Mouse (Mus musculus) bone marrow, adult 2 months (tissue): ENCODE results near the gene Mgat5. TPM values are rescaled to one million over a fixed set of nuclear protein-coding genes. Genes with fewer than 3 reads are reported as not detected.

Experiments
- H3K27ac ChIP-seq: fragments of 200-500 bp; 2 replicates; pipeline ENCODE4 v1.5.1; 2012; ENCODE audit warnings: low read depth, mild to moderate bottlenecking, control low read depth, inconsistent platforms, low read length; ENCODE audit not compliant: control insufficient read depth, poor library complexity, insufficient read depth
- H3K4me1 ChIP-seq: fragments of 200-500 bp; 2 replicates; pipeline ENCODE4 v1.6.1; 2011; ENCODE audit warnings: low read length; ENCODE audit not compliant: control insufficient read depth, insufficient read depth
- H3K4me3 ChIP-seq: fragments of 200-500 bp; replicated peaks from 2 replicates; pipeline ENCODE3; 2011; ENCODE audit warnings: mild to moderate bottlenecking, low read depth, low read length, control low read depth; ENCODE audit not compliant: control insufficient read depth
- CTCF ChIP-seq: fragments of 200-500 bp; IDR thresholded peaks from 2 replicates; pipeline ENCODE4 v1.5.1; 2011; ENCODE audit warnings: low read length, control low read depth; ENCODE audit not compliant: control insufficient read depth, insufficient read depth
- POLR2A ChIP-seq: fragments of 200-500 bp; IDR thresholded peaks from 2 replicates; pipeline ENCODE4 v1.6.1; 2011; ENCODE audit warnings: low read depth, mild to moderate bottlenecking, control low read depth, low read length, borderline replicate concordance; ENCODE audit not compliant: control insufficient read depth
- WGBS: fragments of 180-500 bp; shearing (Covaris S2); methylation state at CpG from one replicate; pipeline ENCODE4 v1.1.7; 2018; 5-methylcytosine and 5-hydroxymethylcytosine counted together
- polyA plus RNA-seq: library from polyadenylated mRNA; stranded (reverse); fragments of >200 nt; gene quantifications from 2 replicates; pipeline ENCODE4 v1.2.4, GENCODE M21; 2011; ENCODE audit warnings: low replicate concordance; ENCODE audit not compliant: missing spikeins, insufficient read depth, insufficient read length

The Mgat5 gene
- polyA plus RNA-seq, 1 experiment, result 9.7 TPM

- Histone ChIP-seq H3K4me3 (no peak overlapping the region), H3K4me1 (no peaks in the 10 kb centered on the region; the same call in 1 of the 2 replicates), H3K27ac (no peak overlapping the region)
- TF ChIP-seq CTCF (no peak), POLR2A (no peak)
- WGBS, result 88% methylated on average over 3 of the region's 3 CpGs
Measured at GRCm38 (mm10) chr1:127275572-127276324, 70.9 kb downstream of the Mgat5 start.

GRCm38 (mm10) chr1:127278067-127278466, 73.3 kb downstream of the Mgat5 start:
- H3K4me3 ChIP-seq, result no peak overlapping the region
- WGBS, result 69% methylated on average over 3 of the region's 3 CpGs
- H3K27ac ChIP-seq, result no peak overlapping the region
- no peaks in the 10 kb centered on the region; the same call in 1 of the 2 replicates for H3K4me1 ChIP-seq
- TF ChIP-seq POLR2A (no peak), CTCF (no peak)

GRCm38 (mm10) chr1:127280256-127280655, 75.4 kb downstream of the Mgat5 start:
- 82% methylated on average over 1 of the region's 1 CpGs for WGBS
- Histone ChIP-seq H3K4me1 (no peaks in the 10 kb centered on the region; the same call in 1 of the 2 replicates), H3K27ac (no peak overlapping the region), H3K4me3 (no peak overlapping the region)
- TF ChIP-seq POLR2A (no peak), CTCF (peak; percentile 31; the same call in 1 of the 2 replicates)

- H3K4me1 ChIP-seq, result no peaks in the 10 kb centered on the region; the same call in 1 of the 2 replicates
Measured at GRCm38 (mm10) chr1:127284975-127285374, 80.2 kb downstream of the Mgat5 start.

GRCm38 (mm10) chr1:127287505-127287904, 82.7 kb downstream of the Mgat5 start:
- Histone ChIP-seq H3K27ac (no peak overlapping the region), H3K4me1 (peaks cover 7% of the 10 kb centered on the region), H3K4me3 (no peak overlapping the region)
- WGBS, result 80% methylated on average over 6 of the region's 6 CpGs
- no peak for TF ChIP-seq CTCF
- TF ChIP-seq POLR2A, result no peak

More at GRCm38 (mm10) chr1:127284975-127285374, 80.2 kb downstream of the Mgat5 start:
- TF ChIP-seq CTCF, result no peak
- no peak for TF ChIP-seq POLR2A
- 86% methylated on average over 3 of the region's 3 CpGs for WGBS
- Histone ChIP-seq H3K27ac (no peak overlapping the region), H3K4me3 (no peak overlapping the region)

- no peak for TF ChIP-seq CTCF
- no peak overlapping the region for H3K4me3 ChIP-seq
- no peak overlapping the region for H3K27ac ChIP-seq
- WGBS, result 72% methylated on average over 9 of the region's 9 CpGs
- H3K4me1 ChIP-seq, result peaks cover 8% of the 10 kb centered on the region
Measured at GRCm38 (mm10) chr1:127290879-127291278, 86.1 kb downstream of the Mgat5 start.

GRCm38 (mm10) chr1:127291721-127292120, 86.9 kb downstream of the Mgat5 start:
- no peak overlapping the region for H3K4me3 ChIP-seq
- no peak overlapping the region for H3K27ac ChIP-seq
- TF ChIP-seq CTCF (no peak), POLR2A (no peak)
- peaks cover 8% of the 10 kb centered on the region for H3K4me1 ChIP-seq

GRCm38 (mm10) chr1:127293286-127293685, 88.5 kb downstream of the Mgat5 start:
- 60% methylated on average over 5 of the region's 5 CpGs for WGBS
- H3K4me1 ChIP-seq, result peaks cover 10% of the 10 kb centered on the region
- no peak overlapping the region for H3K27ac ChIP-seq
- H3K4me3 ChIP-seq, result no peak overlapping the region
- TF ChIP-seq CTCF (no peak), POLR2A (no peak)

- no peak overlapping the region for H3K4me3 ChIP-seq
- 2% methylated on average over 3 of the region's 3 CpGs for WGBS
- no peak overlapping the region for H3K27ac ChIP-seq
Measured at GRCm38 (mm10) chr1:127296815-127297214, 92.0 kb downstream of the Mgat5 start.

More at GRCm38 (mm10) chr1:127296815-127297214, 92.0 kb downstream of the Mgat5 start:
- peaks cover 5% of the 10 kb centered on the region for H3K4me1 ChIP-seq
- no peak for TF ChIP-seq POLR2A
- no peak for TF ChIP-seq CTCF
